Mouse (Mus musculus) kidney, embryonic 15.5 days (tissue): ENCODE measurements around the gene Ccdc102a. TPM values are rescaled to one million over a fixed set of nuclear protein-coding genes. Genes with fewer than 3 reads are reported as not detected.

Experiments used
- ATAC-seq: fragments of 200-750 bp; cut with Nextera tagmentation; replicated peaks from 2 replicates; pipeline ENCODE4 v1.8.0; 2017; ENCODE audit warnings: moderate TSS enrichment; ENCODE audit not compliant: low FRiP score
- H3K27ac ChIP-seq: fragments of 300-500 bp; sonication (generic); 2 replicates; pipeline ENCODE4 v1.5.1; 2015; ENCODE audit warnings: mild to moderate bottlenecking, inconsistent platforms
- H3K27me3 ChIP-seq: fragments of 300-500 bp; sonication (generic); 2 replicates; pipeline ENCODE4 v1.6.1; 2015; ENCODE audit warnings: inconsistent platforms
- H3K36me3 ChIP-seq: fragments of 300-500 bp; sonication (generic); 2 replicates; pipeline ENCODE4 v1.6.1; 2015; ENCODE audit warnings: inconsistent platforms
- H3K4me1 ChIP-seq: fragments of 300-500 bp; sonication (generic); 2 replicates; pipeline ENCODE4 v1.6.1; 2015; ENCODE audit warnings: inconsistent platforms
- H3K4me2 ChIP-seq: fragments of 300-500 bp; sonication (generic); 2 replicates; pipeline ENCODE4 v1.6.1; 2015; ENCODE audit warnings: moderate library complexity, mild to moderate bottlenecking, inconsistent platforms
- H3K4me3 ChIP-seq: fragments of 300-500 bp; sonication (generic); replicated peaks from 2 replicates; pipeline ENCODE4 v1.5.1; 2015; ENCODE audit warnings: mild to moderate bottlenecking, inconsistent platforms
- H3K9ac ChIP-seq: fragments of 300-500 bp; sonication (generic); 2 replicates; pipeline ENCODE4 v1.6.1; 2015; ENCODE audit warnings: mild to moderate bottlenecking, inconsistent platforms
- H3K9me3 ChIP-seq: fragments of 300-500 bp; sonication (generic); replicated peaks from 2 replicates; pipeline ENCODE4 v1.6.1; 2016; ENCODE audit warnings: inconsistent platforms
- WGBS: fragments of 180-500 bp; shearing (Covaris S2); methylation state at CpG from one replicate; pipeline ENCODE4 v1.1.7; 2015; ENCODE audit warnings: mixed read lengths; 5-methylcytosine and 5-hydroxymethylcytosine counted together
- polyA plus RNA-seq: library from polyadenylated mRNA; unstranded; fragments of >200 nt; fragmentation: Nextera tagmentation; extraction: Ambion mirVana; gene quantifications from 2 replicates; pipeline ENCODE4 v1.2.1, GENCODE M21; 2015

Gene Ccdc102a
- polyA plus RNA-seq, 1 experiment from 2014 or later, result 24.1 TPM

GRCm38 (mm10) chr8:94950458-94950857 lies 32.6 kb upstream of the Ccdc102a start:
- H3K27me3 ChIP-seq, result no peaks in the 10 kb centered on the region
- no peaks in the 10 kb centered on the region for H3K36me3 ChIP-seq
- ATAC-seq, result no peak
- no peak overlapping the region for H3K4me3 ChIP-seq
- H3K4me2 ChIP-seq, result no peak overlapping the region
- H3K9me3 ChIP-seq, result no peaks in the 10 kb centered on the region
- no peak overlapping the region for H3K27ac ChIP-seq
- no peak overlapping the region for H3K9ac ChIP-seq
- H3K4me1 ChIP-seq, result peaks cover 19% of the 10 kb centered on the region
- WGBS, result 77% methylated on average over 5 of the region's 5 CpGs

- WGBS, result 19% methylated on average over 4 of the region's 4 CpGs
- H3K9me3 ChIP-seq, result no peaks in the 10 kb centered on the region
- peak; percentile 50 for ATAC-seq
- H3K4me1 ChIP-seq, result peaks cover 15% of the 10 kb centered on the region
- H3K9ac ChIP-seq, result no peak overlapping the region
- H3K27me3 ChIP-seq, result no peaks in the 10 kb centered on the region
- H3K4me3 ChIP-seq, result no peak overlapping the region
- H3K27ac ChIP-seq, result no peak overlapping the region
- H3K4me2 ChIP-seq, result no peak overlapping the region
- no peaks in the 10 kb centered on the region for H3K36me3 ChIP-seq
These were observed 32.1 kb upstream of the Ccdc102a start for GRCm38 (mm10) chr8:94950046-94950445.

- Histone ChIP-seq H3K4me2 (no peak overlapping the region), H3K27me3 (no peaks in the 10 kb centered on the region), H3K4me1 (peaks cover 5% of the 10 kb centered on the region), H3K9ac (no peak overlapping the region), H3K9me3 (no peaks in the 10 kb centered on the region), H3K27ac (no peak overlapping the region), H3K4me3 (no peak overlapping the region), H3K36me3 (no peaks in the 10 kb centered on the region)
- no peak for ATAC-seq
- 84% methylated on average over 4 of the region's 4 CpGs for WGBS
These were observed 31.1 kb upstream of the Ccdc102a start for GRCm38 (mm10) chr8:94949010-94949409.

GRCm38 (mm10) chr8:94948421-94948820 lies 30.5 kb upstream of the Ccdc102a start:
- H3K36me3 ChIP-seq, result no peaks in the 10 kb centered on the region
- H3K4me2 ChIP-seq, result no peak overlapping the region

GRCm38 (mm10) chr8:94945185-94945584 lies 27.3 kb upstream of the Ccdc102a start:
- H3K9ac ChIP-seq, result no peak overlapping the region
- no peak overlapping the region for H3K4me3 ChIP-seq
- no peaks in the 10 kb centered on the region for H3K9me3 ChIP-seq
- no peak for ATAC-seq
- no peaks in the 10 kb centered on the region for H3K4me1 ChIP-seq
- 0 out of 2 replicates have a peak, but pooled peaks cover 3% of the 10 kb centered on the region for H3K27me3 ChIP-seq
- no peak overlapping the region for H3K27ac ChIP-seq
- WGBS, result 60% methylated on average over 6 of the region's 6 CpGs
- no peak overlapping the region for H3K4me2 ChIP-seq
- no peaks in the 10 kb centered on the region for H3K36me3 ChIP-seq

More at GRCm38 (mm10) chr8:94948421-94948820, 30.5 kb upstream of the Ccdc102a start:
- ATAC-seq, result no peak
- WGBS, result 73% methylated on average over 4 of the region's 4 CpGs
- no peaks in the 10 kb centered on the region for H3K4me1 ChIP-seq
- no peaks in the 10 kb centered on the region for H3K27me3 ChIP-seq
- H3K9ac ChIP-seq, result no peak overlapping the region
- H3K9me3 ChIP-seq, result no peaks in the 10 kb centered on the region
- no peak overlapping the region for H3K27ac ChIP-seq
- H3K4me3 ChIP-seq, result no peak overlapping the region

GRCm38 (mm10) chr8:94942566-94942965 lies 24.7 kb upstream of the Ccdc102a start:
- 20% methylated on average over 6 of the region's 6 CpGs for WGBS

GRCm38 (mm10) chr8:94935172-94935571 lies 17.3 kb upstream of the Ccdc102a start:
- H3K36me3 ChIP-seq, result no peaks in the 10 kb centered on the region
- H3K27me3 ChIP-seq, result no peaks in the 10 kb centered on the region
- no peak for ATAC-seq
- H3K9me3 ChIP-seq, result no peaks in the 10 kb centered on the region
- H3K4me3 ChIP-seq, result no peak overlapping the region
- no peak overlapping the region for H3K9ac ChIP-seq
- H3K27ac ChIP-seq, result no peak overlapping the region
- H3K4me1 ChIP-seq, result no peaks in the 10 kb centered on the region
- 86% methylated on average over 3 of the region's 3 CpGs for WGBS
- H3K4me2 ChIP-seq, result no peak overlapping the region

More at GRCm38 (mm10) chr8:94942566-94942965, 24.7 kb upstream of the Ccdc102a start:
- Histone ChIP-seq H3K27ac (no peak overlapping the region), H3K36me3 (no peaks in the 10 kb centered on the region), H3K4me3 (no peak overlapping the region), H3K9me3 (no peaks in the 10 kb centered on the region), H3K4me1 (no peaks in the 10 kb centered on the region), H3K27me3 (0 out of 2 replicates have a peak, but pooled peaks cover 3% of the 10 kb centered on the region), H3K4me2 (no peak overlapping the region), H3K9ac (no peak overlapping the region)
- ATAC-seq, result no peak

GRCm38 (mm10) chr8:94933918-94934317 lies 16.0 kb upstream of the Ccdc102a start:
- Histone ChIP-seq H3K9me3 (no peaks in the 10 kb centered on the region), H3K4me3 (no peak overlapping the region), H3K4me1 (no peaks in the 10 kb centered on the region), H3K36me3 (no peaks in the 10 kb centered on the region), H3K9ac (no peak overlapping the region), H3K27ac (no peak overlapping the region), H3K4me2 (no peak overlapping the region), H3K27me3 (no peaks in the 10 kb centered on the region)
- 39% methylated on average over 5 of the region's 5 CpGs for WGBS
- no peak for ATAC-seq

GRCm38 (mm10) chr8:94928227-94928626 lies 10.3 kb upstream of the Ccdc102a start:
- H3K9me3 ChIP-seq, result no peaks in the 10 kb centered on the region
- H3K36me3 ChIP-seq, result no peaks in the 10 kb centered on the region
- no peaks in the 10 kb centered on the region for H3K27me3 ChIP-seq
- no peak overlapping the region for H3K9ac ChIP-seq
- no peak overlapping the region for H3K4me2 ChIP-seq
- WGBS, result 82% methylated on average over 3 of the region's 3 CpGs
- no peak for ATAC-seq
- no peaks in the 10 kb centered on the region for H3K4me1 ChIP-seq
- no peak overlapping the region for H3K27ac ChIP-seq
- no peak overlapping the region for H3K4me3 ChIP-seq

GRCm38 (mm10) chr8:94923405-94923804 lies 5.5 kb upstream of the Ccdc102a start, which contains the start of gene Adgrg5:
Gene Adgrg5 (plus strand): TSS chr8:94923694.
- WGBS, result 76% methylated on average over 7 of the region's 8 CpGs
- H3K9me3 ChIP-seq, result no peaks in the 10 kb centered on the region
- H3K4me3 ChIP-seq, result no peak within 1 kb of the TSS

GRCm38 (mm10) chr8:94922602-94923001 lies 4.7 kb upstream of the Ccdc102a start:
- no peak overlapping the region for H3K4me2 ChIP-seq
- ATAC-seq, result no peak
- WGBS, result 26% methylated on average over 8 of the region's 8 CpGs
- peaks cover 11% of the 10 kb centered on the region; the same call in 1 of the 2 replicates for H3K4me1 ChIP-seq
- H3K27ac ChIP-seq, result no peak overlapping the region
- no peaks in the 10 kb centered on the region for H3K9me3 ChIP-seq
- H3K4me3 ChIP-seq, result no peak overlapping the region
- no peak overlapping the region for H3K9ac ChIP-seq
- H3K27me3 ChIP-seq, result no peaks in the 10 kb centered on the region
- H3K36me3 ChIP-seq, result no peaks in the 10 kb centered on the region

More at GRCm38 (mm10) chr8:94923405-94923804, 5.5 kb upstream of the Ccdc102a start, which contains the start of gene Adgrg5:
- Histone ChIP-seq H3K4me1 (peaks cover 6% of the 10 kb centered on the region; the same call in 1 of the 2 replicates), H3K36me3 (no peaks in the 10 kb centered on the region), H3K4me2 (no peak within 1 kb of the TSS), H3K9ac (no peak within 1 kb of the TSS), H3K27ac (no peak within 1 kb of the TSS), H3K27me3 (no peaks in the 10 kb centered on the region)
- ATAC-seq, result no peak

- no peak overlapping the region for H3K27ac ChIP-seq
- peaks cover 11% of the 10 kb centered on the region; the same call in 1 of the 2 replicates for H3K4me1 ChIP-seq
- H3K4me3 ChIP-seq, result no peak overlapping the region
- no peaks in the 10 kb centered on the region for H3K27me3 ChIP-seq
- no peak for ATAC-seq
- no peak overlapping the region for H3K4me2 ChIP-seq
- H3K9ac ChIP-seq, result no peak overlapping the region
- WGBS, result 65% methylated on average over 6 of the region's 6 CpGs
- no peaks in the 10 kb centered on the region for H3K36me3 ChIP-seq
- H3K9me3 ChIP-seq, result no peaks in the 10 kb centered on the region
These were observed 4.3 kb upstream of the Ccdc102a start for GRCm38 (mm10) chr8:94922176-94922575.

GRCm38 (mm10) chr8:94919256-94919655 lies 1.4 kb upstream of the Ccdc102a start:
- Histone ChIP-seq H3K4me3 (no peak overlapping the region), H3K4me2 (no peak overlapping the region), H3K36me3 (no peaks in the 10 kb centered on the region), H3K27ac (no peak overlapping the region), H3K27me3 (peaks cover 2% of the 10 kb centered on the region; the same call in 1 of the 2 replicates), H3K9ac (no peak overlapping the region), H3K9me3 (no peaks in the 10 kb centered on the region), H3K4me1 (peaks cover 39% of the 10 kb centered on the region)
- ATAC-seq, result no peak
